Mouse (Mus musculus): ENCODE measurements around the gene Rev3l.

- no peak for TF ChIP-seq CTCF (conservative IDR thresholded peaks at IDR 0.05; ENCODE audit: low read length)
- no peak for TF ChIP-seq POU5F1 (IDR thresholded peaks at IDR 0.05; ENCODE audit: borderline replicate concordance, low read length)
- no peak for TF ChIP-seq NANOG (IDR thresholded peaks at IDR 0.05; ENCODE audit: borderline replicate concordance, low read length)
These were observed 32.8 kb downstream of the Rev3l start for GRCm38 (mm10) chr10:39764752-39765151.

Data from E14TG2a.4 (cell line).